Mouse (Mus musculus) c-Kit-positive CD71-positive TER-119-positive erythroid progenitor cells, embryonic 14.5 days (primary cell): Measurements from ENCODE around the gene Ccdc51.

Experiments used
- DNase-seq: peaks from one replicate; pipeline ENCODE4 v3.0.0-alpha.2; 2013; ENCODE audit warnings: low spot score

The Ccdc51 gene

DNA sequence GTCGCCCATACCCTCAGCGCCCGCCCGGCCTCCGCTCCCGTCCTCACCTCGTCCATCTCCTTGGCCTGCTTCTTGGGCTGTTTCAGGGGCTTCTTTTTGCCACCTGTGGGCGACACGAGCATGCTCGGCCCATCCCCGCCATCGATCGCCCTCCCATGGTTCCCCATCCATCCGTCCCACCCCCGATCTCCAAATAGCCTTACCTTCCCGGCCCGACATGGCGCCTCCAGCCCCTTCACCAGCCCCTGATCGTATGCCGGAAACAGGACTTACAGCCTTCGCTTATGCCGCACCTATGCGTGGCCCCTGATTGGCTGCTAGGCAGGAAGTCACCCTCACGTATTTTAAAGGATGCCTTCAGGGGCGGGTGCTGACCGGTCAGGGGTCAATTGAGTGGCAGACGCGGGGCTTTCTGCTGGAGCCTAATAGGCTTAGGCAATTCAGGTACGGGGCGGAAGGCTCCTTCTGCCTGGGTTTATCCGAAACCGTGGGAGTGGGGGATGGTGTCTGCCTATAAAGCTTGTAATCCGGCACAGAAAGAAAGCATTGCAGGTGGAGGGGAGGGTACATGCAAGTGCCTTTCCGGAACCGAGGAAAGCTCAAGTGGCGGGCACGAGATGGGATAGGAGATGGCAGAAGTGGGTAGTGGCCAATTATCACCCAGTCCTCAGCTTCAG lies at the start of gene Ccdc51, which contains the start of gene Tma7:
TSS of gene Ccdc51 (plus strand) at position 370 of the 677 bp plus-strand sequence.
TSS of gene Tma7 (minus strand) at position 464 of the 677 bp plus-strand sequence.
- DNase-seq = peak; percentile 83

- no peak for DNase-seq
Measured at GRCm38 (mm10) chr9:109038086-109038895, 44.0 kb upstream of the Ccdc51 start, which contains the start of gene Shisa5. Gene Shisa5 (plus strand): TSS chr9:109038565.

DNA sequence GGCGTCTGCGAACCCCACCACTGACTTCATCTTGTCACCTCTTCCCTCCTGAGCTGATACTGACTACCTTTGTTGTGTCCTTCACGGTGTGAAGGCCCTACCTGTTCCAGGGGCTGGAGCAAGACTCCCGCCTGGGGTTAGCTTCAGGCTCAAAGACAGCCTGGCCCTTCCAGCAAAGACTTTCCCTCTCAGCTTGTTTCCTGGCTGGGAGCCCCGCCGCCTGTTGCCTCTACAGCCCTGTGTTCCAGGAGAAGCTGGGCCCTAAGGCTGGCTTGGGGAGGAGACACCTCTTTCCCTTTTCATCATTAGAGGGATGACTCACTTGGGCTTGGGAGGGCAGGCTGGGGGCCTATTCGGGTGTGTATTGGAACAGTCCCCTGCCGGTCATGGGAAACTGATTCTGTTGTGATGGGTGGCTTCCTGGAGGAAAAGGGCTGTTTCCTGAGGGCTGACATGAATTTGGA lies 43.4 kb upstream of the Ccdc51 start:
- DNase-seq = no peak

DNA sequence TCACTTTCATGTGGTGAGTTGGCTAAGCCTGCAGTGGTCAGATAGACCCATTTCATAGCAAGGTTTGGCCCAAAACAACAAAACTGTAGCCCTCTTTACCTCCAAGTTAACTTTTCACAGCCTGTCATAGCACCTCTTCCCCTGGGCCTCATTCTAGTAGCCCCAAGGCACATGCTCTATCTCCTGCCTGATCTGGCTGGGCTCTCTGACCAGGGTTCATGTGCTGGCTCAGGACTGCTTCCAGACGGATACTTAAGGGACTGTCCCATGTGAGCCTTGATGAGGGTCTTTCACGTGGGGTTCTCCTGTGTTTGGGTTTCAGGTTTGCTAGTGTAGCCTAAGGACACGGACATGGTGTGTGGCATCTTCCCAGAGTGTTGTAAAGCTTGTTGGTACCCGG lies 42.6 kb upstream of the Ccdc51 start:
- DNase-seq = no peak

- DNase-seq = no peak
Measured at GRCm38 (mm10) chr9:109040216-109040615, 42.1 kb upstream of the Ccdc51 start.

- no peak for DNase-seq
Measured at GRCm38 (mm10) chr9:109040906-109041305, 41.4 kb upstream of the Ccdc51 start.

GRCm38 (mm10) chr9:109041351-109041750 lies 40.9 kb upstream of the Ccdc51 start:
- no peak for DNase-seq

DNA sequence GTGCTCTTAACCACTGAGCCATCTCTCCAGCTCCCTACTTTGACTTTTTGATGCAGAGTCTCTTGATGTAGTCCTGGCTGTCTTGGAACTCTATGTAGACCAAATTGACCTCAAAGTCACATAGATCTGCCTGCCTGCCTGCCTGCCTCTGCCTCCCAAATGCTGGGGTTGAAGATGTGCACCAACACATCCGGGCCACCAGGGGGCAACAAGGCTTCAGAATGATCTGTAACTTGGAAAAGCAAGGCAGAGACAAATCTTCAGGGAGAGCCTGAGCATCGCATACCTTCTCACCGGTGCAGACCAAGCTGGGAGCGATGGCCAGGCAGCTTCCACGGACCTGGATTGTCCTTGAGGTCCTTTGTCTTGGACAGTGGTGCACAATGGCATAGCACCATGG lies 36.0 kb upstream of the Ccdc51 start:
- DNase-seq = peak; percentile 54

- DNase-seq = no peak
Measured at GRCm38 (mm10) chr9:109049316-109049715, 33.0 kb upstream of the Ccdc51 start.

- no peak for DNase-seq
Measured at GRCm38 (mm10) chr9:109049996-109050673, 32.2 kb upstream of the Ccdc51 start.

- no peak for DNase-seq
Measured at GRCm38 (mm10) chr9:109050674-109050997, 31.7 kb upstream of the Ccdc51 start.

DNA sequence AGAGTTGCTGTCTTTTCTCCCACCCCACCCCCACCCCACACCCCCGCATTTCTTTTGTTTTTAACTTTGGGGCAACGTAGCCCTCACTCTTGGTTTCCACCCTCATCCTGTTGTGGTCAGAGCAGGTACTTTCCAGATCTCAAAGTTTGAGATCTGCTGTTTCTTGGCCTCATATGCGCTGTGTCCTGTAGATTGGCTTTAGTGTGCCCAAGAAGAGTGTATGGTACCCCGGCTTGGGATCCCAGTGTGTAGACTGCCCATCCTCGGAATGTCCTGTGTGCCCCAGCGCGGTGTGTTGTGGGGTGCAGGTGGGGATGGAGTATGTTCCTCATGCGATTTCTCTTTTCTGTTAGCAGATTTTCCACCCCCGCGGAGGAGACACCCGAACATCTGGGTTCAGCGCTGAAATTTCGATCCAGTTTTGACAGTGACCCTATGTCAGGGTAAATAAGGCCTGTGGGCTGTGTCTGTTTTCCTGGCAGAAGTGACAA lies 31.2 kb upstream of the Ccdc51 start:
- no peak for DNase-seq

GRCm38 (mm10) chr9:109051651-109052489 lies 30.4 kb upstream of the Ccdc51 start:
- no peak for DNase-seq

DNA sequence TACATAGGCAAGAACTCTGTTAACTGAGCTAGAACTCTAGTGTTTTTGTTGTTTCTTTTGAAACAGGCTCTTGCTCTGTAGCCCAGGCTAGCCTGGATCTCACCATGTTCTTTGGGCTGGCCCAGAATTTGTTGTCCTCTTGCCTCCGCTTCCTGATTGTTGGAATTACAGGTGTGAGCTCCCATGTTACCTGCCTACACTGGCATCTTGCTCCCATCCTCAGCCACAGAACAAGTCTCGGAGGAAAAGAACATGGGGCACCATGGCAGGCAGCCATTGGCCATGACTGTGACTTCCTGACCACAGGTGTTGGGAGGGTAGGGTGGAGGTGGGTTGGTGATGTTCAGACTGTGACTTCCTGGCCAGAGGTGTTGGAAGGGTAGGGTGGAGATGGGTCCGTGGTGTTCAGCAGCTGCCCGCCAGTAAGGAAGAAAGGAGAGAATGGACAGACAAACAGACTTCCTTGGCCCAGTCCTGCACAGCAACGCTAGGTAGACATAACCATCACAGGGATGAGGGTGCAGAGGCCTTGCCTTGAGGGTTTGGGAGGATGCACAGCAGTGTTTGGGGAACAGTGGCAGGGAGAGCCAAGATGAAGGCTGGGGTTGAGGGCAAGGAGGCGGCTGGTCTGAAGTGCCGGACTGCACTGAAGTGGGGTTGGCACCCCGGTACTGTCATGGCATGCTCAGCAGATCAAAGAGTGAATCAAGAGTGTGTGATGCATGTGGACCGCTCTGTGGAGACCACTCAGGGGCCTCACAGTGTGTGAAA lies 29.6 kb upstream of the Ccdc51 start:
- DNase-seq = no peak

DNA sequence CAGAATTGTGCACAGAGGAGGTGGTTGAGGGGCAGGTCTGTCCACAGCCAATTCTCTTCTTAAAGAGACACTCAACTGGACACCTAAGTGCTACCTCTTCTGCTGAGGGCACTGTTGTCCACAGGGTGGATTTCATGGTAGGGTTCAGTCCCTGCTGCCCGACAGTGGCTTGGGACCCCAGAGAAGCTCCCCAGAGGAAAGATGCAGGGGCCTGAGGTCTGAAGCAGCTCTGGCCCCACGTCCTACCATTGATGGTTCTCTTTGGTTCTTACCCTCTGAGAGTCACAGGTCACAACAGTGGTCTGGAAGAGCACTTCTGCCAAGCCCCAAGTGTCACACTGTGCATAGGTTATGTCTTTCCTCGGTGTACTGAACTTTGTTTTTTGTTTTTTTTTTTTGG lies 28.9 kb upstream of the Ccdc51 start:
- no peak for DNase-seq

DNA sequence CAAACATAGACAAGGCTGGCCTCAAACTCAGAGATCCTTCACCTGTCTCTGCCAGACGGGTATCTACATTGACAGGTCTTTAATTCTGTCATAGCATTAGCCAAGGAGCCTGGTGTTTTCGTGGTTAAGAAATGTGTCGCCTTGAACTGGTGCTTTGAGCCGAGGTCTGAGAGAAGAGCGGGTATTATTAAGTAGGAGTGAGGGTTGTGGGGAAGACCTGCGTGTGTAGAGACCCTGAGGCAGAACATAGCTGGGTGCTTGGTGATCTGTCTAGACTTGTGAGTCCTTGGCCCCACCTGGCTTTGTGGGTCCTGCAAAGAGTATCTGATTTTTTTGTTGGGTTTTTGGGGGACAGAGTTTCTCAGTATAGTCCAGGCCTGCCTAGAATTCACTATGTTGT lies 28.4 kb upstream of the Ccdc51 start:
- DNase-seq = no peak

GRCm38 (mm10) chr9:109054712-109055111 lies 27.6 kb upstream of the Ccdc51 start:
- no peak for DNase-seq

- no peak for DNase-seq
Measured at GRCm38 (mm10) chr9:109055271-109056030, 26.8 kb upstream of the Ccdc51 start.

- no peak for DNase-seq
Measured at GRCm38 (mm10) chr9:109056081-109056690, 26.1 kb upstream of the Ccdc51 start.

DNA sequence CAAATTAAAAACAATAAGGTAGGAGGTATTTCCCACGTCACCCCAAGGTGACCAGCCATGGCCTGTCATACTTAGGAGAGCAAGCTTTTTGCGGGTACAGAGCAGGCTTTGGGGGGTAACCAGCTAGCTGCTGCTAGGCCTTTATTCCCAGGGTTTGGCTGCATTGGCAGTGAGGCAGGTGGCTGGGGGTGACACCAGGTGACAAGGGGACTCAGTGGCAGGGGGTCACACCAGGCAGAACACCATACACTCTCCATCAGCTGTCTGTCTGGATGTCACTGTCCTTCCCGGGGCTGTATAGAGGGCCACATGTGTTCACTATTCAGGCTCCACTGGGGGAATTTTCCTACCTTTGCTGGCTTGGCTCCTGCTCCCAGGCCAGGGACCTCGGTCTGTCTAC lies 25.4 kb upstream of the Ccdc51 start:
- no peak for DNase-seq
